Mouse (Mus musculus) lung, adult 2 months (tissue): ENCODE measurements around the gene Camkmt.

Experiments used
- CTCF ChIP-seq: fragments of 200-500 bp; IDR thresholded peaks from 2 replicates; pipeline ENCODE4 v1.5.1; 2011; ENCODE audit warnings: mild to moderate bottlenecking, low read length, control low read depth; ENCODE audit not compliant: insufficient read depth
- POLR2A ChIP-seq: fragments of 200-500 bp; IDR thresholded peaks from 2 replicates; pipeline ENCODE4 v1.6.1; 2011; ENCODE audit warnings: low read depth, mild to moderate bottlenecking, control low read depth, low read length, borderline replicate concordance; ENCODE audit errors: extremely low read depth

- TF ChIP-seq POLR2A (no peak), CTCF (no peak)
These were observed 52.3 kb downstream of the Camkmt start for GRCm38 (mm10) chr17:85142495-85143111.
